Mouse (Mus musculus) heart, adult 2 months (tissue): Measurements from ENCODE around the gene Pex26. TPM values are rescaled to one million over a fixed set of nuclear protein-coding genes. Genes with fewer than 3 reads are reported as not detected.

Source experiments
- DNase-seq, 2 experiments: peaks; one replicate each; pipeline ENCODE4 v3.0.0; 2021
- H3K27ac ChIP-seq: fragments of 200-600 bp; 2 replicates; pipeline ENCODE4 v1.8.1; 2022
- H3K27me3 ChIP-seq: fragments of 200-500 bp; 2 replicates; pipeline ENCODE4 v1.6.1; 2012; ENCODE audit warnings: mild to moderate bottlenecking, low read length, inconsistent platforms, mixed read lengths; ENCODE audit not compliant: control insufficient read depth, insufficient read depth
- H3K36me3 ChIP-seq: fragments of 200-500 bp; 2 replicates; pipeline ENCODE4 v1.6.1; 2012; ENCODE audit warnings: low read length, inconsistent platforms; ENCODE audit not compliant: control insufficient read depth, insufficient read depth
- H3K4me1 ChIP-seq: fragments of 200-500 bp; 2 replicates; pipeline ENCODE4 v1.6.1; 2011; ENCODE audit warnings: low read length; ENCODE audit not compliant: control insufficient read depth, insufficient read depth
- H3K4me3 ChIP-seq: fragments of 200-600 bp; 2 replicates; pipeline ENCODE4 v1.8.1; 2022
- H3K79me2 ChIP-seq: fragments of 200-500 bp; replicated peaks from 2 replicates; pipeline ENCODE4 v1.6.1; 2012; ENCODE audit warnings: mild to moderate bottlenecking, inconsistent platforms, low read length, moderate library complexity, mixed read lengths; ENCODE audit not compliant: control insufficient read depth, insufficient read depth
- H3K9ac ChIP-seq: fragments of 200-500 bp; 2 replicates; pipeline ENCODE4 v1.6.1; 2012; ENCODE audit warnings: low read depth, mild to moderate bottlenecking, control low read depth, inconsistent platforms, low read length, mixed read lengths
- CTCF ChIP-seq: fragments of 200-600 bp; IDR thresholded peaks from 2 replicates; pipeline ENCODE4 v1.8.1; 2022; ENCODE audit warnings: antibody characterized with exemption, mild to moderate bottlenecking, moderate library complexity
- EP300 ChIP-seq: fragments of 200-500 bp; IDR thresholded peaks from 2 replicates; pipeline ENCODE4 v1.6.1; 2011; ENCODE audit warnings: low read depth, low read length, control low read depth; ENCODE audit not compliant: insufficient read depth
- POLR2A ChIP-seq: fragments of 200-500 bp; IDR thresholded peaks from 2 replicates; pipeline ENCODE4 v1.6.1; 2011; ENCODE audit warnings: mild to moderate bottlenecking, low read depth, low read length, control low read depth; ENCODE audit not compliant: insufficient read depth
- WGBS: fragments of 180-500 bp; shearing (Covaris S2); methylation state at CpG from one replicate; pipeline ENCODE4 v1.1.7; 2018; 5-methylcytosine and 5-hydroxymethylcytosine counted together
- intact Hi-C: fragments of 180-260 bp; cut with DNase I; formaldehyde crosslinking; loops from one replicate; pipeline ENCODE4 v1.15.1; 2025
- long read RNA-seq: library from polyadenylated mRNA; stranded (forward); transcript quantifications from one replicate; pipeline ENCODE4 v2.0.0, GENCODE M21; 2021
- polyA plus RNA-seq: library from polyadenylated mRNA; depleted of rRNA; stranded (reverse); fragments of >200 nt; gene quantifications from 2 replicates; pipeline ENCODE4 v1.2.3, GENCODE M21; 2012; rRNA removed
- total RNA-seq, 2 experiments: library from RNA; stranded (reverse); gene quantifications; 2 replicates each; pipeline ENCODE4 v1.2.3; 2021

Pex26 gene
- total RNA-seq (1 to 10 TPM; 6.0 TPM), polyA plus RNA-seq (8.3 and 10.9 TPM in 2 replicates)
- long read RNA-seq, full-length matches to known transcripts, result 4 of 6 reads
- long read RNA-seq, partial matches to known transcripts, result 0 of 6 reads
- long read RNA-seq, other reads (novel, unspliced or antisense), result 2 of 6 reads

- H3K9ac ChIP-seq, result peak within 1 kb of the TSS; percentile 81
- no peaks in the 10 kb centered on the region for H3K27me3 ChIP-seq
- peak within 1 kb of the TSS; percentile 89 for H3K4me3 ChIP-seq
- peak within 1 kb of the TSS; percentile 78 for H3K27ac ChIP-seq
- 1% methylated on average over 32 of the region's 32 CpGs for WGBS
- intact Hi-C loops, result loop anchor here (2.0 kb wide), 1 partner anchor 349 kb away; no protein-coding TSS in a partner anchor
- H3K4me1 ChIP-seq, result peaks cover 4% of the 10 kb centered on the region
- no peaks in the 10 kb centered on the region for H3K36me3 ChIP-seq
- peak; percentile 92 to 94 for DNase-seq
- no peak for TF ChIP-seq CTCF
- peak; percentile 80 for TF ChIP-seq POLR2A
- TF ChIP-seq EP300, result no peak
- no peaks in the 10 kb centered on the region for H3K79me2 ChIP-seq
Measured at GRCm38 (mm10) chr6:121183414-121184173, at the start of gene Pex26. Gene Pex26 (plus strand): TSS chr6:121183667.

DNA sequence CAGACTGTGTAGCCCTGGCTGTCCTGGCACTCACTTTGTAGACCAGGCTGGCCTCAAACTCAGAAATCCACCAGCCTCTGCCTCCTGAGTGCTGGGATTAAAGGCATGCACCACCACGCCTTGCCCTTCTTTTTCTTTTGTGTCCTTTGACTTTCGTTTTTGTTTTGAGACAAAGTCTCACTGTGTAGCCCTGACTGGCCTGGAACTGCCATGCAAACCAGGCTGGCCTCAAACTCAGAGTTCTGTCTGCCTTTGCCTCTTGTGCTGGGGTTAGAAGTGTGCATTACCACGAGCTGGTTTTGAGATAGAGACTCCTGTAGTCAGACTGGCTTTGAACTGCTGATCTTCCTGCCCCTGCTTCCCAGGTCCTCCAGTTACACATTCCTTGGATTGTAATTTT is 49.2 kb upstream of the Pex26 start:
- TF ChIP-seq POLR2A, result no peak
- TF ChIP-seq CTCF, result no peak
- no peak for TF ChIP-seq EP300
- no peaks in the 10 kb centered on the region; the same call in 1 of the 2 replicates for H3K4me1 ChIP-seq
- H3K27ac ChIP-seq, result no peak overlapping the region
- H3K9ac ChIP-seq, result no peak overlapping the region
- H3K27me3 ChIP-seq, result no peaks in the 10 kb centered on the region
- no peaks in the 10 kb centered on the region for H3K36me3 ChIP-seq
- WGBS, result 62% methylated on average over 3 of the region's 3 CpGs
- DNase-seq, result no peak
- H3K4me3 ChIP-seq, result no peak overlapping the region
- no peaks in the 10 kb centered on the region for H3K79me2 ChIP-seq
- intact Hi-C loops, result no loop called here

DNA sequence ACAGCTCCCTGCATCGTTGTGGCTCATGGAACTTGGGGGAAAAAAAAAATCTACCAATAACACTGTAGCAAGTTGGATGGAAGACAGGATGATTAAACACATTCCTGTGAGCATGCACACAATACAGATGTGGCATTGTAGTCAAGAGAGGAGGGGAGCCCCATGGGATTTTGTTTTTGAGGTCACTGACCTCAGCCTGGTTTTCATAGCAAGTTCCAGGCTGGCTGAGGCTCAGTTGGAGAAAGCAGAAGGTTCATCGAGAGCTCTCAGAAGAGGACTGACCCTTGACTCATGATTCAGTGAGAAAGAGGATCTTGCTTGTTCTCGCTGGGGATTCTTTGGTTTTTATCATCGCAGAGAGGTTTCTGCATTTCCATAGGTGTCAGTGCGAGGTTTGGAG is 48.6 kb upstream of the Pex26 start:
- no peak overlapping the region for H3K9ac ChIP-seq
- no peaks in the 10 kb centered on the region for H3K79me2 ChIP-seq
- H3K27me3 ChIP-seq, result no peaks in the 10 kb centered on the region
- whole genome bisulfite sequencing, result 56% methylated on average over 5 of the region's 5 CpGs
- no peaks in the 10 kb centered on the region for H3K36me3 ChIP-seq
- H3K4me3 ChIP-seq, result no peak overlapping the region
- intact Hi-C loops, result no loop called here
- TF ChIP-seq CTCF (no peak), POLR2A (no peak), EP300 (no peak)
- no peaks in the 10 kb centered on the region; the same call in 1 of the 2 replicates for H3K4me1 ChIP-seq
- no peak overlapping the region for H3K27ac ChIP-seq
- DNase-seq, result no peak

GRCm38 (mm10) chr6:121137222-121137621 is 46.2 kb upstream of the Pex26 start:
- DNase-seq, result no peak
- Histone ChIP-seq H3K79me2 (no peaks in the 10 kb centered on the region), H3K4me3 (no peak overlapping the region), H3K27me3 (no peaks in the 10 kb centered on the region), H3K4me1 (no peaks in the 10 kb centered on the region), H3K27ac (no peak overlapping the region), H3K36me3 (no peaks in the 10 kb centered on the region), H3K9ac (no peak overlapping the region)
- WGBS, result 59% methylated on average over 6 of the region's 6 CpGs
- no peak for TF ChIP-seq CTCF
- TF ChIP-seq POLR2A, result no peak
- no peak for TF ChIP-seq EP300
- intact Hi-C loops, result no loop called here

- H3K79me2 ChIP-seq, result no peaks in the 10 kb centered on the region
- intact Hi-C loops, result no loop called here
- H3K4me1 ChIP-seq, result no peaks in the 10 kb centered on the region
- no peak overlapping the region for H3K9ac ChIP-seq
- H3K27me3 ChIP-seq, result no peaks in the 10 kb centered on the region
- no peak for TF ChIP-seq EP300
- TF ChIP-seq POLR2A, result no peak
- TF ChIP-seq CTCF, result no peak
- H3K36me3 ChIP-seq, result no peaks in the 10 kb centered on the region
- H3K4me3 ChIP-seq, result no peak overlapping the region
- no peak for DNase-seq
- 79% methylated on average over 12 of the region's 12 CpGs for WGBS
- H3K27ac ChIP-seq, result no peak overlapping the region
Measured at GRCm38 (mm10) chr6:121138338-121139040, 45.0 kb upstream of the Pex26 start.
